Mouse (Mus musculus): ENCODE results near the gene Mlkl. TPM values are rescaled to one million over a fixed set of nuclear protein-coding genes. Genes with fewer than 3 reads are reported as not detected.
"Not testable (repeated sequence)": the region's sequence is repeated elsewhere in the genome, so short reads cannot be mapped to it uniquely, and the experiment has no call there.

Gene Mlkl
- polyA plus RNA-seq, 1 experiment from 2014 or later = 2.5 TPM

DNA sequence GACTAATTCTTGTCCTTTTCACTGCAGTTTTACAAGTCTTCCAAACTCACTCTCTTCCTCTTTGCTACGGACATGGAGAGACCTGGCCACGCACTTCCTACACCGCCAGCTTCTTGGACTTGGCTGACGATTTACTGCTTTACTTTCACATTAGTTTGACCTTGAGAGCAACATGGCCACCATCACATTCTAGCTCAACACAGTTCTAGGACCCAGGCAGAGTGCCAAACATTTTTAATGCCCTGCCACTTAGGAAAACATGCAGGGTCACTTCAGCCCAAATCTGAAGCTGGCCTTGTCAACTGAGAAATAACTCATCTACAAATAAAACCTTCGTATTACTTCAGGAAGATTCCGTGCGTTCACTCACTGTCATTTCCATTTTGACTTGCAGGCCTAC is 46.2 kb downstream of the Mlkl start:
- Histone ChIP-seq H3K4me3 (ENCODE audit: low read depth, low read length) (no peak overlapping the region), H3K36me3 (ENCODE audit: control insufficient read depth, insufficient read depth, low read length) (peaks cover 92% of the 10 kb centered on the region), H3K9ac (ENCODE audit: low read depth, low read length) (no peak overlapping the region), H3K27ac (replicated peaks; ENCODE audit: low read depth, low read length) (no peak overlapping the region), H3K4me2 (ENCODE audit: low read depth, low read length) (no peak overlapping the region), H3K4me1 (ENCODE audit: control insufficient read depth, insufficient read depth, low read length) (no peaks in the 10 kb centered on the region), H3K9me3 (ENCODE audit: control insufficient read depth, low read length) (no peaks in the 10 kb centered on the region), H3K27me3 (replicated peaks; ENCODE audit: control insufficient read depth, insufficient read depth, low read length) (no peaks in the 10 kb centered on the region)
- DNase-seq (ENCODE audit: low spot score) (no peak), ATAC-seq (ENCODE audit: low read depth) (no peak)
- 97% methylated on average over 7 of the region's 7 CpGs for WGBS

DNA sequence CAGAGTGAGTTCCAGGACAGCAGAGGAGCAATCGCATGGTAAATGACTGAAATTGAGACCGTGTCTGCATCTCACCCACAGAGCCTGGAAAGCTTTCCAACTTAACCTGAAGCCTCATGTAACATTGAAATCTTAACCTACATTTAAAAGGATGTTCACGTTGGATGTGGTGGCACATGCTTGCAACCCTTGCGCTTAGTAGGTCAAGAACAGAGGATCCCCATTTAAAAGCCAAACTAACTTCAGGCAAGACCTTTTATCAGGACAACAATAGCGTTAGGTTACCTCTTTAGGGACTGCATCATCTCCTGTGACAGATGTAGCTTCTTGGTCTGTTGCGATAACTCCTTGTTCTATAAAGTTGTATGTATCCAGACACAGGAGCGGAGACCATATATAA is 47.4 kb downstream of the Mlkl start:
- Histone ChIP-seq H3K4me1 (ENCODE audit: control insufficient read depth, insufficient read depth, low read length) (no peaks in the 10 kb centered on the region), H3K9me3 (ENCODE audit: control insufficient read depth, low read length) (no peaks in the 10 kb centered on the region), H3K27ac (replicated peaks; ENCODE audit: low read depth, low read length) (no peak overlapping the region), H3K27me3 (replicated peaks; ENCODE audit: control insufficient read depth, insufficient read depth, low read length) (no peaks in the 10 kb centered on the region), H3K9ac (ENCODE audit: low read depth, low read length) (no peak overlapping the region), H3K4me3 (ENCODE audit: low read depth, low read length) (no peak overlapping the region), H3K36me3 (ENCODE audit: control insufficient read depth, insufficient read depth, low read length) (peaks cover 94% of the 10 kb centered on the region), H3K4me2 (ENCODE audit: low read depth, low read length) (no peak overlapping the region)
- ATAC-seq (ENCODE audit: low read depth) (no peak), DNase-seq (ENCODE audit: low spot score) (no peak)
- 95% methylated on average over 7 of the region's 7 CpGs for WGBS

DNA sequence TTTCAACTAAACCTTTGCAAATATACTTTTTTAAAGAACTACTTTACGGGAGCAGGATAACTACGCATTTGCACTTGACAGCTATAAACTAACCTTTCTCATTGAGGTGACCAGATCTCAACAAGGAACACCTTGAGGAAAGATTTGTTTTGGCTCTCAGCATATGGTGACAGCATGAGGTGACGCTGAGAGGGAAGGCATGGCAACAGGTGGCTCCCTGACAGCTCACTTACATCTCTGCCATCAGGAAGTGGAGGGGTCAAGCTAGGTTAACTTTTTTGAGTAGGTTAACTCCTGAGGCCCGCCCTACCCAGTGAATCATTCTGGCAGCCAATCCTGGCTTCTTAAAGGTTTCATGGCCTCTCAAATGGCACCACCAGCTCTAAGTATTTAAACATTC is 52.4 kb downstream of the Mlkl start:
- 87% methylated on average over 4 of the region's 4 CpGs for WGBS
- Histone ChIP-seq H3K4me1 (ENCODE audit: control insufficient read depth, insufficient read depth, low read length) (no peaks in the 10 kb centered on the region), H3K27me3 (replicated peaks; ENCODE audit: control insufficient read depth, insufficient read depth, low read length) (no peaks in the 10 kb centered on the region), H3K9ac (ENCODE audit: low read depth, low read length) (no peak overlapping the region), H3K4me2 (ENCODE audit: low read depth, low read length) (no peak overlapping the region), H3K27ac (replicated peaks; ENCODE audit: low read depth, low read length) (no peak overlapping the region), H3K4me3 (ENCODE audit: low read depth, low read length) (no peak overlapping the region), H3K36me3 (ENCODE audit: control insufficient read depth, insufficient read depth, low read length) (peaks cover 91% of the 10 kb centered on the region), H3K9me3 (ENCODE audit: control insufficient read depth, low read length) (no peaks in the 10 kb centered on the region)
- DNase-seq (ENCODE audit: low spot score) = no peak
- ATAC-seq (ENCODE audit: low read depth) = no peak

- WGBS = 77% methylated on average over 3 of the region's 3 CpGs
- H3K4me1 ChIP-seq (ENCODE audit: control insufficient read depth, insufficient read depth, low read length) = no peaks in the 10 kb centered on the region
These were observed 55.9 kb downstream of the Mlkl start for GRCm38 (mm10) chr8:111282093-111282492.

GRCm38 (mm10) chr8:111268277-111268676 is 69.7 kb downstream of the Mlkl start:
- ATAC-seq (ENCODE audit: low read depth) (no peak), DNase-seq (ENCODE audit: low spot score) (no peak)
- H3K9ac ChIP-seq (ENCODE audit: low read depth, low read length) = no peak overlapping the region
- H3K4me3 ChIP-seq (ENCODE audit: low read depth, low read length) = no peak overlapping the region
- no peak overlapping the region for H3K27ac ChIP-seq (replicated peaks; ENCODE audit: low read depth, low read length)
- H3K27me3 ChIP-seq (replicated peaks; ENCODE audit: control insufficient read depth, insufficient read depth, low read length) = no peaks in the 10 kb centered on the region
- H3K36me3 ChIP-seq (ENCODE audit: control insufficient read depth, insufficient read depth, low read length) = peaks cover 23% of the 10 kb centered on the region
- no peak overlapping the region for H3K4me2 ChIP-seq (ENCODE audit: low read depth, low read length)
- no peaks in the 10 kb centered on the region for H3K4me1 ChIP-seq (ENCODE audit: control insufficient read depth, insufficient read depth, low read length)
- 70% methylated on average over 2 of the region's 2 CpGs for WGBS
- H3K9me3 ChIP-seq (ENCODE audit: control insufficient read depth, low read length) = 0 out of 2 replicates have a peak, but pooled peaks cover 4% of the 10 kb centered on the region

More at GRCm38 (mm10) chr8:111282093-111282492, 55.9 kb downstream of the Mlkl start:
- Histone ChIP-seq H3K27me3 (replicated peaks; ENCODE audit: control insufficient read depth, insufficient read depth, low read length) (no peaks in the 10 kb centered on the region), H3K4me3 (ENCODE audit: low read depth, low read length) (no peak overlapping the region), H3K36me3 (ENCODE audit: control insufficient read depth, insufficient read depth, low read length) (peaks cover 92% of the 10 kb centered on the region), H3K4me2 (ENCODE audit: low read depth, low read length) (no peak overlapping the region), H3K27ac (replicated peaks; ENCODE audit: low read depth, low read length) (no peak overlapping the region; the same call in 1 of the 2 replicates), H3K9ac (ENCODE audit: low read depth, low read length) (no peak overlapping the region), H3K9me3 (ENCODE audit: control insufficient read depth, low read length) (no peaks in the 10 kb centered on the region)
- DNase-seq (ENCODE audit: low spot score) = peak; percentile 64
- no peak for ATAC-seq (ENCODE audit: low read depth)

DNA sequence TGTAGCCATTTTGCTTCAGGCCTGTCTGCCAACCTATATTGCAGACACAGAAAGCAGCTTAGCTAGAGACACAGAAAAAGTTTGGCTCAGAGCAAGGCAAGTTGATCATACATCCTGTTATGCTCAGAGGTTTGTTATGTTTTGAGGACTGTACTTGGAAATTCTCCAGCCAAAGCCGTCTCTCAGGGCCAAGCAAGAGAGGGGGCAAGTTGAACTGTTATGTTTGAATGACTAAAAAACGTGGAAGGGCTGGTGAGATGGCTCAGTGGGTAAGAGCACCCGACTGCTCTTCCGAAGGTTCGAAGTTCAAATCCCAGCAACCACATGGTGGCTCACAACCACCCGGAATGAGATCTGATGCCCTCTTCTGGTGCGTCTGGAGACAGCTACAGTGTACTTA is 71.8 kb downstream of the Mlkl start:
- not testable (repeated sequence) for H3K4me3 ChIP-seq (ENCODE audit: low read depth, low read length); H3K4me1 ChIP-seq (ENCODE audit: control insufficient read depth, insufficient read depth, low read length); DNase-seq (ENCODE audit: low spot score); ATAC-seq (ENCODE audit: low read depth); H3K9ac ChIP-seq (ENCODE audit: low read depth, low read length); H3K27ac ChIP-seq (replicated peaks; ENCODE audit: low read depth, low read length); H3K27me3 ChIP-seq (replicated peaks; ENCODE audit: control insufficient read depth, insufficient read depth, low read length); H3K4me2 ChIP-seq (ENCODE audit: low read depth, low read length); H3K9me3 ChIP-seq (ENCODE audit: control insufficient read depth, low read length)
- H3K36me3 ChIP-seq (ENCODE audit: control insufficient read depth, insufficient read depth, low read length) = peaks cover 15% of the 10 kb centered on the region
- WGBS = 71% methylated on average over 7 of the region's 7 CpGs

- H3K9ac ChIP-seq (ENCODE audit: low read depth, low read length) = no peak overlapping the region
- no peaks in the 10 kb centered on the region for H3K4me1 ChIP-seq (ENCODE audit: control insufficient read depth, insufficient read depth, low read length)
- 70% methylated on average over 2 of the region's 2 CpGs for WGBS
- H3K4me2 ChIP-seq (ENCODE audit: low read depth, low read length) = no peak overlapping the region
- H3K36me3 ChIP-seq (ENCODE audit: control insufficient read depth, insufficient read depth, low read length) = 0 out of 2 replicates have a peak, but pooled peaks cover 3% of the 10 kb centered on the region
- no peak for ATAC-seq (ENCODE audit: low read depth)
- no peaks in the 10 kb centered on the region for H3K27me3 ChIP-seq (replicated peaks; ENCODE audit: control insufficient read depth, insufficient read depth, low read length)
- no peak overlapping the region for H3K4me3 ChIP-seq (ENCODE audit: low read depth, low read length)
- no peak for DNase-seq (ENCODE audit: low spot score)
- H3K9me3 ChIP-seq (ENCODE audit: control insufficient read depth, low read length) = 0 out of 2 replicates have a peak, but pooled peaks cover 4% of the 10 kb centered on the region
- H3K27ac ChIP-seq (replicated peaks; ENCODE audit: low read depth, low read length) = no peak overlapping the region
These were observed 73.2 kb downstream of the Mlkl start for GRCm38 (mm10) chr8:111264693-111265220.

- Histone ChIP-seq H3K4me1 (ENCODE audit: control insufficient read depth, insufficient read depth, low read length) (peaks cover 8% of the 10 kb centered on the region), H3K9ac (ENCODE audit: low read depth, low read length) (no peak overlapping the region), H3K4me2 (ENCODE audit: low read depth, low read length) (no peak overlapping the region), H3K27ac (replicated peaks; ENCODE audit: low read depth, low read length) (no peak overlapping the region), H3K4me3 (ENCODE audit: low read depth, low read length) (no peak overlapping the region), H3K9me3 (ENCODE audit: control insufficient read depth, low read length) (0 out of 2 replicates have a peak, but pooled peaks cover 4% of the 10 kb centered on the region), H3K27me3 (replicated peaks; ENCODE audit: control insufficient read depth, insufficient read depth, low read length) (no peaks in the 10 kb centered on the region), H3K36me3 (ENCODE audit: control insufficient read depth, insufficient read depth, low read length) (no peaks in the 10 kb centered on the region)
- ATAC-seq (ENCODE audit: low read depth) = no peak
- DNase-seq (ENCODE audit: low spot score) = peak; percentile 34
- 80% methylated on average over 4 of the region's 4 CpGs for WGBS
These were observed 76.0 kb downstream of the Mlkl start for GRCm38 (mm10) chr8:111261981-111262381.
